Mouse (Mus musculus) testis, adult 2 months (tissue): Measurements from ENCODE around the gene Vmn1r19. TPM values are rescaled to one million over a fixed set of nuclear protein-coding genes. Genes with fewer than 3 reads are reported as not detected.
"Not testable (repeated sequence)": the region's sequence is repeated elsewhere in the genome, so short reads cannot be mapped to it uniquely, and the experiment has no call there.

Experiments
- H3K27ac ChIP-seq: fragments of 200-500 bp; 2 replicates; pipeline ENCODE4 v1.5.1; 2012; ENCODE audit warnings: low read depth, low read length; ENCODE audit not compliant: control insufficient read depth, insufficient read depth
- H3K27me3 ChIP-seq: fragments of 200-500 bp; 2 replicates; pipeline ENCODE4 v1.6.1; 2012; ENCODE audit warnings: mild to moderate bottlenecking, low read length, moderate library complexity; ENCODE audit not compliant: control insufficient read depth, insufficient read depth
- H3K36me3 ChIP-seq: fragments of 200-500 bp; 2 replicates; pipeline ENCODE4 v1.6.1; 2012; ENCODE audit warnings: mild to moderate bottlenecking, low read length; ENCODE audit not compliant: control insufficient read depth, insufficient read depth
- H3K4me1 ChIP-seq: fragments of 200-500 bp; 2 replicates; pipeline ENCODE4 v1.6.1; 2012; ENCODE audit warnings: low read length; ENCODE audit not compliant: control insufficient read depth, insufficient read depth
- H3K4me3 ChIP-seq: fragments of 200-500 bp; 2 replicates; pipeline ENCODE4 v1.5.1; 2012; ENCODE audit warnings: low read depth, mild to moderate bottlenecking, low read length, moderate library complexity, mixed read lengths; ENCODE audit not compliant: control insufficient read depth
- CTCF ChIP-seq: fragments of 200-500 bp; IDR thresholded peaks from 2 replicates; pipeline ENCODE4 v1.5.1; 2012; ENCODE audit warnings: low read depth, mild to moderate bottlenecking, inconsistent platforms, low read length, moderate library complexity; ENCODE audit not compliant: control insufficient read depth, insufficient read depth, insufficient replicate concordance
- POLR2A ChIP-seq: fragments of 200-500 bp; IDR thresholded peaks from 2 replicates; pipeline ENCODE4 v1.6.1; 2012; ENCODE audit warnings: low read depth, mild to moderate bottlenecking, inconsistent platforms, low read length, moderate library complexity; ENCODE audit not compliant: control insufficient read depth
- polyA plus RNA-seq: library from polyadenylated mRNA; depleted of rRNA; stranded (reverse); fragments of >200 nt; gene quantifications from 2 replicates; pipeline ENCODE4 v1.2.3, GENCODE M21; 2012; rRNA removed

Gene Vmn1r19
- not detected in 2 replicates for polyA plus RNA-seq

- not testable (repeated sequence) for H3K4me1 ChIP-seq, H3K27ac ChIP-seq, H3K36me3 ChIP-seq, H3K27me3 ChIP-seq, H3K4me3 ChIP-seq
These were observed at the start of gene Vmn1r19 for GRCm38 (mm10) chr6:57403480-57403879. Vmn1r19 (plus strand) TSS chr6:57403780.

DNA sequence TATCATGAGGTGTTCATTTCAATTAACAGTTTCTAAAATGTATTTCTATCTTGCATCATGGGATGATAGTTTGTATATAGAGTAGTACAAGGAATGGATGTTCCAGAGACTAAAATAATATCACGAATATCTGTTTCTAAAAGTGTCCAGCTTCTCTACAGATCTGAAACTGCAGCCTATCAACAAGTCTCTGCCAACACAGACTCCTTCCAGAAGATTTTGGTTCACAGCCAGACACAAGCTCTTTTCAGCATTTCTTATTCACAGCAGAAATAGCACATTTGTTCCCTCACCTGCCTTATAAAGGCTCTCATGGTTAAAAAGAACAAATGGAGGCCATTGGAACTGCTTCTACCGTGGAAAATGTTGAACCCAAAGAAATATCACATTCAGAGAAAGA is 46.7 kb upstream of the Vmn1r19 start:
- Histone ChIP-seq H3K4me3 (no peak overlapping the region), H3K36me3 (no peaks in the 10 kb centered on the region), H3K27ac (no peak overlapping the region), H3K27me3 (no peaks in the 10 kb centered on the region), H3K4me1 (no peaks in the 10 kb centered on the region)
- TF ChIP-seq POLR2A (no peak), CTCF (no peak)

- H3K36me3 ChIP-seq = no peaks in the 10 kb centered on the region
- TF ChIP-seq POLR2A = no peak
- no peak for TF ChIP-seq CTCF
These were observed 40.0 kb upstream of the Vmn1r19 start, which contains the start of gene Vmn1r17 for GRCm38 (mm10) chr6:57363627-57364026. Vmn1r17 (minus strand) TSS chr6:57363727.

DNA sequence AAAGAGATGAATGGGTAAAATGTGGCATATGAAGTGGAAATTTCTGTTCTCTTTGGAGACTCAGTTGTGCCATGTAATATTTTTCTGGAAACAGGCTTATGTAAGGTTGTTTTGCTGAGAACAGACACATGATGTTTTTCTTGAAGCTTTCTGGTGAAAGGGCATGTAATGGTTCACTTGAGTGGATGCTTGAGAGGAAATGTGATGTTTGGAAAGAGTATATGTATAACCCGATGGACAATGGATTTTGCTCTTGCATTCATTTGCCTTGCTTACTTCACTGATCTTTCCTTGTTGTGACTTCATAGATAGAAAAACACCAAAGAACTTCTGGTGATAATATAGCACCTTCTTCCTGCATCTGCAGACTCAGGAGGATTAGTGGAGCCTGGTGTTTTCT is 37.7 kb upstream of the Vmn1r19 start:
- not testable (repeated sequence) for H3K27ac ChIP-seq, H3K36me3 ChIP-seq, H3K27me3 ChIP-seq, H3K4me3 ChIP-seq, H3K4me1 ChIP-seq

More at GRCm38 (mm10) chr6:57363627-57364026, 40.0 kb upstream of the Vmn1r19 start, which contains the start of gene Vmn1r17:
- Histone ChIP-seq H3K4me1 (no peaks in the 10 kb centered on the region), H3K27me3 (no peaks in the 10 kb centered on the region), H3K27ac (no peak within 1 kb of the TSS), H3K4me3 (no peak within 1 kb of the TSS)

- Histone ChIP-seq H3K4me3 (no peak overlapping the region), H3K27me3 (no peaks in the 10 kb centered on the region), H3K4me1 (no peaks in the 10 kb centered on the region), H3K27ac (no peak overlapping the region), H3K36me3 (no peaks in the 10 kb centered on the region)
- TF ChIP-seq POLR2A (no peak), CTCF (no peak)
These were observed 36.1 kb upstream of the Vmn1r19 start for GRCm38 (mm10) chr6:57367496-57367895.

GRCm38 (mm10) chr6:57395683-57396082 is 7.9 kb upstream of the Vmn1r19 start, which contains the start of gene Vmn1r18:
Vmn1r18 (minus strand) TSS chr6:57395783.
- Histone ChIP-seq H3K36me3 (no peaks in the 10 kb centered on the region), H3K4me1 (no peaks in the 10 kb centered on the region), H3K4me3 (no peak within 1 kb of the TSS), H3K27ac (no peak within 1 kb of the TSS), H3K27me3 (no peaks in the 10 kb centered on the region)
- no peak for TF ChIP-seq POLR2A
- no peak for TF ChIP-seq CTCF

GRCm38 (mm10) chr6:57428630-57429029 is 25.1 kb downstream of the Vmn1r19 start, which contains the start of gene Vmn1r20:
Vmn1r20 (plus strand) TSS chr6:57428930.
- H3K36me3 ChIP-seq = no peaks in the 10 kb centered on the region
- H3K4me1 ChIP-seq = no peaks in the 10 kb centered on the region
- no peak within 1 kb of the TSS for H3K4me3 ChIP-seq
- no peaks in the 10 kb centered on the region for H3K27me3 ChIP-seq
- no peak within 1 kb of the TSS for H3K27ac ChIP-seq
- TF ChIP-seq CTCF (no peak), POLR2A (no peak)

GRCm38 (mm10) chr6:57431196-57431595 is 27.6 kb downstream of the Vmn1r19 start:
- TF ChIP-seq CTCF (no peak), POLR2A (no peak)

More at GRCm38 (mm10) chr6:57431196-57431595, 27.6 kb downstream of the Vmn1r19 start:
- Histone ChIP-seq H3K36me3 (no peaks in the 10 kb centered on the region), H3K27me3 (no peaks in the 10 kb centered on the region), H3K27ac (no peak overlapping the region), H3K4me1 (no peaks in the 10 kb centered on the region), H3K4me3 (no peak overlapping the region)

Other genes with a start within 250 kb of the Vmn1r19 start
- gene Vmn1r12, start 246.9 kb upstream of the Vmn1r19 start, polyA plus RNA-seq = not detected in 2 replicates
- gene Vmn1r13, start 200.5 kb upstream of the Vmn1r19 start, polyA plus RNA-seq = not detected in 2 replicates
- 0.01 TPM in 1 of 2 replicates, not detected in the other for gene Vmn1r14, start 172.1 kb upstream of the Vmn1r19 start, polyA plus RNA-seq
- not detected in 2 replicates for gene Vmn1r15, start 145.8 kb upstream of the Vmn1r19 start, polyA plus RNA-seq
- not detected in 2 replicates for gene Vmn1r16, start 74.3 kb upstream of the Vmn1r19 start, polyA plus RNA-seq
- gene Vmn1r17, start 40.1 kb upstream of the Vmn1r19 start, polyA plus RNA-seq = not detected in 2 replicates
- not detected in 2 replicates for gene Vmn1r18, start 8.0 kb upstream of the Vmn1r19 start, polyA plus RNA-seq
- not detected in 2 replicates for gene Vmn1r20, start 25.1 kb downstream of the Vmn1r19 start, polyA plus RNA-seq
- 0.40 and 0.83 TPM in 2 replicates for gene Ppm1k, start 131.7 kb downstream of the Vmn1r19 start, polyA plus RNA-seq
- 2.4 and 4.2 TPM in 2 replicates for gene Herc6, start 177.2 kb downstream of the Vmn1r19 start, polyA plus RNA-seq